Mouse (Mus musculus) stomach, postnatal 0 days (tissue): ENCODE results near the gene Tsr3. TPM values are rescaled to one million over a fixed set of nuclear protein-coding genes. Genes with fewer than 3 reads are reported as not detected.

Experiments used
- ATAC-seq: fragments of 200-750 bp; cut with Nextera tagmentation; 2 replicates; pipeline ENCODE4 v1.8.0; 2017; ENCODE audit not compliant: low FRiP score, low TSS enrichment
- DNase-seq: peaks from one replicate; pipeline ENCODE4 v3.0.0-alpha.2; 2016; ENCODE audit warnings: low spot score
- H3K27ac ChIP-seq: fragments of 300-500 bp; sonication (generic); replicated peaks from 2 replicates; pipeline ENCODE4 v1.5.1; 2014; ENCODE audit warnings: mild to moderate bottlenecking, control low read depth
- H3K27me3 ChIP-seq: fragments of 300-500 bp; sonication (generic); 2 replicates; pipeline ENCODE4 v1.6.1; 2014; ENCODE audit warnings: low read length; ENCODE audit not compliant: control insufficient read depth, insufficient read depth
- H3K36me3 ChIP-seq: fragments of 300-500 bp; sonication (generic); 2 replicates; pipeline ENCODE4 v1.6.1; 2014; ENCODE audit warnings: low read length, mixed read lengths; ENCODE audit not compliant: control insufficient read depth, insufficient read depth
- H3K4me1 ChIP-seq: fragments of 300-500 bp; sonication (generic); replicated peaks from 2 replicates; pipeline ENCODE4 v1.6.1; 2014; ENCODE audit warnings: antibody characterized with exemption; ENCODE audit not compliant: control insufficient read depth, insufficient read depth
- H3K4me2 ChIP-seq: fragments of 300-500 bp; sonication (generic); replicated peaks from 2 replicates; pipeline ENCODE4 v1.6.1; 2014; ENCODE audit warnings: low read depth, mild to moderate bottlenecking, control low read depth, moderate library complexity
- H3K4me3 ChIP-seq: fragments of 300-500 bp; sonication (generic); 2 replicates; pipeline ENCODE4 v1.5.1; 2014; ENCODE audit warnings: low read depth, low read length, control low read depth
- H3K9ac ChIP-seq: fragments of 300-500 bp; sonication (generic); 2 replicates; pipeline ENCODE4 v1.6.1; 2014; ENCODE audit warnings: mild to moderate bottlenecking, low read length, control low read depth, mixed read lengths
- H3K9me3 ChIP-seq: fragments of 300-500 bp; sonication (generic); 2 replicates; pipeline ENCODE4 v1.6.1; 2016; ENCODE audit warnings: low read length; ENCODE audit not compliant: control insufficient read depth
- CTCF ChIP-seq: IDR thresholded peaks from 2 replicates; pipeline ENCODE4 v1.5.1; 2016; ENCODE audit warnings: antibody characterized with exemption, low read depth, mild to moderate bottlenecking, moderate library complexity
- EP300 ChIP-seq: optimal IDR thresholded peaks from 2 replicates; pipeline ENCODE3; 2016; ENCODE audit warnings: antibody characterized with exemption
- WGBS: fragments of 180-500 bp; shearing (Covaris S2); extraction: QIAGEN DNeasy Blood & Tissue Kit; methylation state at CpG from one replicate; pipeline ENCODE4 v1.1.7; 2014; 5-methylcytosine and 5-hydroxymethylcytosine counted together
- polyA plus RNA-seq: library from polyadenylated mRNA; unstranded; fragments of >200 nt; fragmentation: Nextera tagmentation; extraction: Ambion mirVana; gene quantifications from 2 replicates; pipeline ENCODE4 v1.2.1, GENCODE M21; 2015

The Tsr3 gene
- polyA plus RNA-seq, 1 experiment from 2014 or later: 31.3 TPM

DNA sequence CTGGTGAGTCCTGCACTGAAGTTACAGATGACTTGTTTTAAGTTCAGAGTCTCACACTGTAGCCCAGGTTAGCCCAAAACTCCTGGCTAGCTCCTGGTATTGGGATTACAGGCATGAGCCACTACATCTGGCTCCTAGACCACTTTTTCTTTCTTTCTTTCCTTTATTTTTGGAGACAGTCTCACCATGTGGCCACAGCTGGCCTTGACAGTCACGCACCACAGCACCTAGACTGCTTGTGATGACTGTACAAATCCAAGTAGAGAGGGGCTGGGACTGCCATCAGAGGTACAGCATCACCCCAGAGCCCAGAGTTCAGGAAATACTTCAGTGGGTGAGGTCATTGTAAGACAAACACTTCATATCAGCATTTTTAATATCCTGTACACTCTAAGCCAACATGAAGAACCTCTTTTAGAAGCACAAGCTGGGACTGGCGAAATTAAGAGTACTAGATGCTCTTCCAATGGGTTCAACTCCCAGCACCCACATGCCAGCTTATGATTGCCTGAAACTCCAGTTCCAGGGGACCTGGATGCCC, 30.9 kb downstream of the Tsr3 start:
- Histone ChIP-seq H3K27ac (no peak overlapping the region), H3K27me3 (no peaks in the 10 kb centered on the region), H3K4me1 (peaks cover 8% of the 10 kb centered on the region; the same call in 1 of the 2 replicates), H3K4me2 (peak overlapping the region; percentile 95; the same call in 1 of the 2 replicates), H3K9me3 (no peaks in the 10 kb centered on the region), H3K9ac (no peak overlapping the region; the same call in 1 of the 2 replicates), H3K36me3 (peaks cover 14% of the 10 kb centered on the region), H3K4me3 (no peak overlapping the region)
- no peak for ATAC-seq
- WGBS: 56% methylated on average over 2 of the region's 2 CpGs
- DNase-seq: no peak
- no peak for TF ChIP-seq CTCF
- TF ChIP-seq EP300: no peak

DNA sequence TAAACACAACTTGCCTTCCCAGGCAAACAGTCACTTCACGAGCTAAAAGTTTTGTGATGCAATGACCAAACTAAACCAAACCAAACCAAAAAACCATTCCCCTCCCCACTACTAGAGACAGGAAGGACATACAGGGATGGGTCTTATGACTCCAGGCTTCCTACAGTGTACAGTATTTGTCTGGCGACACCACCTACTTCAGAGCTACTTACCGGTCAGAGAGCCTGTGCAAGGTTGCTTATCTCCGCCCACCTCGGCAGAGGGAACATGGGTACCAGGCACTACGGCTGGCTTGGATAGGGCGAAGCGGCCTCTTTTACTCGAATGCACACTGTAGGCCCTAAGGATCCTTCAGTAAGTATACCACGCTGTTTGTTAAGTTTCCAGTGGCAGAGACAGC, 32.4 kb downstream of the Tsr3 start:
- ATAC-seq: no peak
- Histone ChIP-seq H3K9me3 (no peaks in the 10 kb centered on the region), H3K27me3 (no peaks in the 10 kb centered on the region), H3K4me2 (peak overlapping the region; percentile 95), H3K9ac (peak overlapping the region; percentile 98), H3K27ac (peak overlapping the region; percentile 99), H3K4me3 (peak overlapping the region; percentile 95), H3K4me1 (peaks cover 8% of the 10 kb centered on the region; the same call in 1 of the 2 replicates), H3K36me3 (peaks cover 5% of the 10 kb centered on the region; the same call in 1 of the 2 replicates)
- peak; percentile 64 for DNase-seq
- no peak for TF ChIP-seq EP300
- TF ChIP-seq CTCF: no peak
- WGBS: under 1% methylated on average over 10 of the region's 10 CpGs

- Histone ChIP-seq H3K27ac (peak overlapping the region; percentile 99), H3K36me3 (no peaks in the 10 kb centered on the region), H3K9me3 (no peaks in the 10 kb centered on the region), H3K4me1 (peaks cover 8% of the 10 kb centered on the region; the same call in 1 of the 2 replicates), H3K27me3 (no peaks in the 10 kb centered on the region), H3K9ac (peak overlapping the region; percentile 98), H3K4me3 (peak overlapping the region; percentile 95), H3K4me2 (peak overlapping the region; percentile 95)
- DNase-seq (peak; percentile 88), ATAC-seq (peak; percentile 91)
- under 1% methylated on average over 92 of the region's 92 CpGs for WGBS
- TF ChIP-seq EP300 (peak; percentile 78), CTCF (no peak)
These were observed 33.2 kb downstream of the Tsr3 start for GRCm38 (mm10) chr17:25272951-25273705.

GRCm38 (mm10) chr17:25273706-25274501, 33.9 kb downstream of the Tsr3 start:
- H3K4me1 ChIP-seq: peaks cover 8% of the 10 kb centered on the region; the same call in 1 of the 2 replicates
- under 1% methylated on average over 35 of the region's 45 CpGs for WGBS
- peak overlapping the region; percentile 95 for H3K4me2 ChIP-seq
- no peaks in the 10 kb centered on the region for H3K27me3 ChIP-seq
- no peaks in the 10 kb centered on the region for H3K36me3 ChIP-seq
- peak overlapping the region; percentile 98 for H3K9ac ChIP-seq
- peak overlapping the region; percentile 95 for H3K4me3 ChIP-seq
- peak overlapping the region; percentile 99 for H3K27ac ChIP-seq
- TF ChIP-seq EP300: peak; percentile 65
- TF ChIP-seq CTCF: peak; percentile 85
- no peaks in the 10 kb centered on the region for H3K9me3 ChIP-seq
- peak; percentile 92 for DNase-seq
- peak; percentile 86 for ATAC-seq

DNA sequence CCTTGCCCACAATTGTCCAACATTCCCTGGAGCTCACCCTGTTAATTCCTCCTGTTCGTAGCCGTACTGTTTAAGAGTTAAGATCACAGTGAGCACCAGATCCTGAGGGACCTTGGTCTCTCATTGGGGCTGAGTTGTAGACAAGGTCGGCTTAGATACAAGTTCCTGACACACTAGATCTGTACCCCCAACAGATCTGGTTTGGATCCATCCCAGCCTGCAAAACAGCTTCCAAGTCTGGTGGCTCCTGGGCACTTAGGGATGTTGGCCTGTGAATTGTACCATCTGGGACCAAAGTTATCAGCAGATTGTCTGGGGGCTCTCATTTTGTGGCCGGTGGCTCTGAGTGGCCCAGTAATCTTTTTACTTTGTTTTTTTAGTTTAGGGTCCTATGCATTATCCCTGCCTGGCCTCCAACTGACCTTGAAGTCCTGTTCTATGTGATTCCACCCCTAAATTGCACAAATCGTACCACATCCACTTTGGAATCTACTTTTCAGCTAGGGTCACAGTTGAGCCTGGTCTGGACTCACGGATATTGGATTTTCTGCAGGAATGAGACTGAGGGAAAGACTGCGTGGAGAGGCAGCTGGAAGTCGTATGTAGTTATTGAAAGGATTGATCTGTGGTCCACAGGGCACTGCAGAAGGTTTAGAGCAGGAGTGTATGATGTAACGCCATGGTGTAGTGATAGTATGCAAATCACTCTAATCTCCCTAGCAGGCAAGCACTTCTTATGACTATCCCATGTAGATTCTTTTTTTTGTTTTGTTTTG, 34.8 kb downstream of the Tsr3 start, which contains the start of gene Ube2i:
Gene Ube2i, minus strand, starts transcription at position 52 of the 776 bp plus-strand sequence.
- Histone ChIP-seq H3K4me1 (peaks cover 8% of the 10 kb centered on the region; the same call in 1 of the 2 replicates), H3K36me3 (no peaks in the 10 kb centered on the region), H3K4me2 (peak within 1 kb of the TSS; percentile 95), H3K4me3 (peak within 1 kb of the TSS; percentile 95), H3K27ac (peak within 1 kb of the TSS; percentile 99), H3K9ac (peak within 1 kb of the TSS; percentile 98), H3K9me3 (no peaks in the 10 kb centered on the region), H3K27me3 (no peaks in the 10 kb centered on the region)
- WGBS: 83% methylated on average over 9 of the region's 9 CpGs
- DNase-seq (no peak), ATAC-seq (no peak)
- TF ChIP-seq EP300 (no peak), CTCF (no peak)
